Mouse (Mus musculus) CH12.LX (cell line): Measurements from ENCODE around the gene Prr5.

Experiments used
- E2F4 ChIP-seq: IDR thresholded peaks from 2 replicates; pipeline ENCODE4 v1.6.1; 2011; ENCODE audit warnings: low read depth, low read length, improper control_type of control experiment; ENCODE audit not compliant: insufficient replicate concordance
- EP300 ChIP-seq: IDR thresholded peaks from 2 replicates; pipeline ENCODE4 v1.6.1; 2011; ENCODE audit warnings: low read length, improper control_type of control experiment
- NELFE ChIP-seq: IDR thresholded peaks from 2 replicates; pipeline ENCODE4 v1.6.1; 2011; ENCODE audit warnings: low read depth, low read length, improper control_type of control experiment
- ZNF384 ChIP-seq: IDR thresholded peaks from 2 replicates; pipeline ENCODE4 v1.6.1; 2012; ENCODE audit warnings: low read depth, low read length, improper control_type of control experiment, inconsistent platforms

DNA sequence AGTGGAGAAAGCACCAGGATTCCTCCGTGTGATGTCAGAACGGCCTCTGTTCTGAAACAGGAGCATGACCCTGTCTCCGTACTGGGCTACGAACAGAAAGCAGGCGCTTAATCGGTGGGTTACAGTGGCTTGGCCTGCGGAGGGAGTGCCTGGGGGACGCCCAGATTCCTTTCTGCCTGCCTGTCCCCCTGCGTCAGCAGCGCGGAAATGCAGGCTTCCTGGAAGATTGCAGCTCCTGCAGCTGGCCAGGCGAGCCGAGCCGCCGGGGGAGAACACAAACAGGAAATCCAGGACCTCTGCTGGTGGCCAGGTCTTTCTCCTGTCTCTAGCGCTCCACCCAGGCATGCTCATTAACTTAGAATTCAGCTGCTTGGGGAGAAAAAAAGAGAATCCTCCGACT lies 45.3 kb downstream of the Prr5 start:
- TF ChIP-seq ZNF384 (no peak), E2F4 (no peak), NELFE (no peak), EP300 (no peak)
